Mouse (Mus musculus) small intestine, adult 2 months (tissue): ENCODE results near the gene Gpsm1.

Experiments used
- CTCF ChIP-seq: fragments of 200-500 bp; IDR thresholded peaks from 2 replicates; pipeline ENCODE4 v1.5.1; 2012; ENCODE audit warnings: low read depth, mild to moderate bottlenecking, control low read depth, inconsistent platforms, low read length, moderate library complexity, mixed read lengths; ENCODE audit not compliant: insufficient replicate concordance, insufficient read length; ENCODE audit errors: extremely low read depth
- POLR2A ChIP-seq: fragments of 200-500 bp; IDR thresholded peaks from 2 replicates; pipeline ENCODE4 v1.6.1; 2012; ENCODE audit warnings: low read depth, mild to moderate bottlenecking, control low read depth, inconsistent platforms, low read length, moderate library complexity

DNA sequence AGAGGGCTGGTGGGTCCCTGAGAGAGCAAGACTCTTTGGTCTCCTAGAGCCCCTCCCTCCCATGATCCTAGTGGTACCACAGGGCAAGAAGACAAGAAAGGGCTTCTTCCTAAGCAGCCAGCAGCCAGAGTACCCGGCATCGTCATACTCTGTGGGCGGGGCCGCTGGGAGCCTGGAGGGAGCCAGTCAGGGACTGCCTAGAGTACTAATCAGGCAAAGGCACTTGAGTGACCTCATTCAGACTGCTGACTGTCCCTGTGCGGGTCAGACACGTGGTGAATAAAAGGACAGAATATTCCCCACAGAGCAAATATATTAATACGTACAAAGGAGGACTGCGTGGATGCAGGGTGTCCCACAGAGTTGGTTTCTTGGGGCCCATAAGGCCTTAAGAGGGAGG lies 14.1 kb downstream of the Gpsm1 start:
- TF ChIP-seq POLR2A (no peak), CTCF (no peak)
